Mouse (Mus musculus) brain, embryonic 14.5 days (tissue): ENCODE data around the gene Itpr2.

ENCODE experiments used
- CTCF ChIP-seq: fragments of 200-500 bp; IDR thresholded peaks from 2 replicates; pipeline ENCODE4 v1.5.1; 2012; ENCODE audit warnings: inconsistent platforms, mild to moderate bottlenecking, moderate library complexity, borderline replicate concordance; ENCODE audit not compliant: insufficient read depth, insufficient read length; ENCODE audit errors: extremely low read depth
- POLR2A ChIP-seq: fragments of 200-500 bp; IDR thresholded peaks from 2 replicates; pipeline ENCODE4 v1.6.1; 2012; ENCODE audit warnings: mild to moderate bottlenecking, inconsistent platforms, borderline replicate concordance; ENCODE audit not compliant: poor library complexity, insufficient read depth, insufficient read length, severe bottlenecking; ENCODE audit errors: extremely low read depth

- TF ChIP-seq POLR2A, result no peak
- no peak for TF ChIP-seq CTCF
Measured at GRCm38 (mm10) chr6:146219534-146219933, 282.5 kb downstream of the Itpr2 start.
